Mouse (Mus musculus) heart, postnatal 0 days (tissue): ENCODE measurements around the gene Ltbp1. TPM values are rescaled to one million over a fixed set of nuclear protein-coding genes. Genes with fewer than 3 reads are reported as not detected.

Experiments used
- ATAC-seq: fragments of 200-750 bp; cut with Nextera tagmentation; 2 replicates; pipeline ENCODE4 v1.8.0; 2017; ENCODE audit warnings: low read depth, moderate number of reproducible peaks, moderate library complexity; ENCODE audit not compliant: insufficient read depth
- DNase-seq: peaks from one replicate; pipeline ENCODE4 v3.0.0-alpha.2; 2016; ENCODE audit warnings: low spot score
- H3K27ac ChIP-seq: fragments of 300-500 bp; sonication (generic); 2 replicates; pipeline ENCODE4 v1.5.1; 2014; ENCODE audit warnings: low read depth, mild to moderate bottlenecking
- H3K27me3 ChIP-seq: fragments of 300-500 bp; sonication (generic); 2 replicates; pipeline ENCODE4 v1.6.1; 2014; ENCODE audit warnings: low read length, mixed read lengths; ENCODE audit not compliant: control insufficient read depth, insufficient read depth
- H3K36me3 ChIP-seq: fragments of 300-500 bp; sonication (generic); replicated peaks from 2 replicates; pipeline ENCODE4 v1.6.1; 2014; ENCODE audit warnings: low read length, mixed read lengths; ENCODE audit not compliant: control insufficient read depth, insufficient read depth
- H3K4me1 ChIP-seq: fragments of 300-500 bp; sonication (generic); 2 replicates; pipeline ENCODE4 v1.6.1; 2014; ENCODE audit warnings: antibody characterized with exemption; ENCODE audit not compliant: control insufficient read depth, insufficient read depth
- H3K4me2 ChIP-seq: fragments of 300-500 bp; sonication (generic); 2 replicates; pipeline ENCODE4 v1.6.1; 2014; ENCODE audit warnings: low read depth, mild to moderate bottlenecking, low read length, moderate library complexity
- H3K4me3 ChIP-seq: fragments of 300-500 bp; sonication (generic); 2 replicates; pipeline ENCODE4 v1.5.1; 2014; ENCODE audit warnings: low read depth, low read length
- H3K9ac ChIP-seq: fragments of 300-500 bp; sonication (generic); replicated peaks from 2 replicates; pipeline ENCODE4 v1.6.1; 2014; ENCODE audit warnings: low read depth, low read length, mixed read lengths
- H3K9me3 ChIP-seq: fragments of 300-500 bp; sonication (generic); replicated peaks from 2 replicates; pipeline ENCODE4 v1.6.1; 2016; ENCODE audit warnings: low read length; ENCODE audit not compliant: control insufficient read depth
- CTCF ChIP-seq: IDR thresholded peaks from 2 replicates; pipeline ENCODE4 v1.5.1; 2016; ENCODE audit warnings: antibody characterized with exemption, control low read depth, low read depth
- EP300 ChIP-seq: IDR thresholded peaks from 2 replicates; pipeline ENCODE4 v1.6.1; 2016; ENCODE audit warnings: antibody characterized with exemption, low read depth
- WGBS: fragments of 180-500 bp; shearing (Covaris S2); extraction: QIAGEN DNeasy Blood & Tissue Kit; methylation state at CpG from one replicate; pipeline ENCODE4 v1.1.7; 2014; 5-methylcytosine and 5-hydroxymethylcytosine counted together
- polyA plus RNA-seq: library from polyadenylated mRNA; unstranded; fragments of >200 nt; fragmentation: Nextera tagmentation; extraction: Ambion mirVana; gene quantifications from 2 replicates; pipeline ENCODE4 v1.2.1, GENCODE M21; 2015
- total RNA-seq: library from RNA; depleted of rRNA; stranded (reverse); fragments of >200 nt; gene quantifications from 2 replicates; pipeline ENCODE4 v1.2.3, GENCODE M21; 2014; ENCODE audit warnings: low replicate concordance

Ltbp1 gene
- total and polyA plus RNA-seq, 2 experiments from 2014 or later = 11.8 to 43.0 TPM

DNA sequence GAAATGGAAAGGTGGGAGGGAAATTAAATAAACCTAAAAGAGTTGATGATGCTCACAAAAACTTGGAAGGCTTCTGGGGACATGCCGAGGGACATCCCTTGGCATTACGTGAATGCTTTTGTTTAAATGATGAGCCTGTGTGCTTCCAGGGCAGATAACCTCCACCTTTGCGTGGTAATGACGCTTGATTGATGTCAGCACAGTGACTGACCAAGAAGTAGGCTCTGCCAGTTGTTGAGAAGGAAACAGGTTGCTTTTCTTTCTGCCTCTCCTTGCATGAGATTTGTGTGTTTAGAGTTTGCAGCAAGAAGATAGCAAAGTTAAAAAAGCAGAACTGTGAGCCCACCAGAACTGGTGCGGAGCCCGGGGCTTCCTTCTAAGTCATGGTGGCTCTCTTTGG is 431.5 kb downstream of the Ltbp1 start:
- Histone ChIP-seq H3K9ac (peak overlapping the region; percentile 41), H3K36me3 (no peaks in the 10 kb centered on the region), H3K4me2 (peak overlapping the region; percentile 47), H3K4me1 (no peaks in the 10 kb centered on the region), H3K27ac (peak overlapping the region; percentile 77), H3K27me3 (no peaks in the 10 kb centered on the region), H3K4me3 (peak overlapping the region; percentile 49), H3K9me3 (no peaks in the 10 kb centered on the region)
- no peak for DNase-seq
- WGBS = 59% methylated on average over 6 of the region's 6 CpGs
- TF ChIP-seq CTCF = no peak
- TF ChIP-seq EP300 = no peak
- ATAC-seq = no peak

DNA sequence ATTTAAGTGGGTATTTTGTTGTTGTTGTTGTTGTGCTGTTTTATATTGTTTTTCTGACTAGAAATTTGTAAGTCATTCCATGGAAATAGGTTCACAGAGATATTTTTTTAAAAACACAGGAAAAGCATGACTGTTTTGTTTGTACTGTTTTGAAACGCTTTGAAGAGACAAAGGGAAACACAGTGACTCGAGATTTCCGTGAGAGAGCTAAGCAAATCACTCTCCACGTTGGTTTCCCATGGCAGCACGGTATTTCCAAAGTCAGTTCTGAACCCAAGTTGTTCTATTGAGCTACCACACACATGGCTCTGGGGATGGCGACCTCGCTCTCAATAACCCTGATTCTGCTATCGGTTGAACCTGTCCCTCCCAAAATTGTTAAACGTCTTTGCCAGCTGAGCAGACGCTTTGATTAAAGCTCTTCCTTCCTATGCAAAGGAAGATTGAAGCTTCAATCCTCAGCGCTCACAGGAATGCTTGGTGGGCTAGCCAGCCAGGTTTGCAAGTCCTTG is 431.9 kb downstream of the Ltbp1 start:
- TF ChIP-seq EP300 (no peak), CTCF (no peak)
- ATAC-seq = no peak
- Histone ChIP-seq H3K4me3 (peak overlapping the region; percentile 49), H3K4me2 (peak overlapping the region; percentile 47), H3K9ac (peak overlapping the region; percentile 41), H3K27ac (peak overlapping the region; percentile 77), H3K9me3 (no peaks in the 10 kb centered on the region), H3K36me3 (no peaks in the 10 kb centered on the region), H3K4me1 (peaks cover 4% of the 10 kb centered on the region; the same call in 1 of the 2 replicates), H3K27me3 (no peaks in the 10 kb centered on the region)
- no peak for DNase-seq
- 65% methylated on average over 11 of the region's 11 CpGs for WGBS

- Histone ChIP-seq H3K36me3 (no peaks in the 10 kb centered on the region), H3K4me3 (peak overlapping the region; percentile 49), H3K27me3 (no peaks in the 10 kb centered on the region), H3K4me2 (peak overlapping the region; percentile 47), H3K9me3 (no peaks in the 10 kb centered on the region), H3K4me1 (peaks cover 8% of the 10 kb centered on the region; the same call in 1 of the 2 replicates), H3K27ac (peak overlapping the region; percentile 34; the same call in 1 of the 2 replicates), H3K9ac (no peak overlapping the region)
- no peak for TF ChIP-seq EP300
- TF ChIP-seq CTCF = no peak
- peak; percentile 49 for ATAC-seq
- DNase-seq = no peak
- 34% methylated on average over 5 of the region's 5 CpGs for WGBS
These were observed 432.8 kb downstream of the Ltbp1 start for GRCm38 (mm10) chr17:75438162-75438561.

DNA sequence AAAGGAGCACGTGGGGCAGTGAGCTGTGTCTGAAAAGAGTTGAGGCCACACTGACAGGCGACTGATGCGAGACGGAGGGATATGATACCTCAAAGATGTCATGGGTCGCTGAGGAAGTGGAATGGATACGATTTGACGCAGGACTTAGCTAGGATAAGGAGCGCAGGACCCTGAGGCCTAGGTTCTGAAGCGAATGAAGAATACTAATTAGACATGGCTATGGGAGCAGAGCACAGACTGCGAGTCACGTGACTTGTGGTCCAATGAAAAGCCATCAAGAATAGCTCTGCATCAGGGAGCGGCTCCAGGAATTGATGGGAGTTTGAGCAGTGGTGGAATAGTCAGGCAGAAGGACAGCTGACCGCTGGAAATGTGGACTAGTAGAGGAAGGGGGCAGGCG is 433.7 kb downstream of the Ltbp1 start:
- TF ChIP-seq CTCF = no peak
- TF ChIP-seq EP300 = no peak
- H3K27ac ChIP-seq = peak overlapping the region; percentile 14; the same call in 1 of the 2 replicates
- no peaks in the 10 kb centered on the region for H3K27me3 ChIP-seq
- H3K9me3 ChIP-seq = no peaks in the 10 kb centered on the region
- 76% methylated on average over 14 of the region's 14 CpGs for WGBS
- peak overlapping the region; percentile 47; the same call in 1 of the 2 replicates for H3K4me2 ChIP-seq
- ATAC-seq = no peak
- no peak for DNase-seq
- H3K4me1 ChIP-seq = peaks cover 12% of the 10 kb centered on the region; the same call in 1 of the 2 replicates
- no peaks in the 10 kb centered on the region for H3K36me3 ChIP-seq
- H3K9ac ChIP-seq = no peak overlapping the region
- H3K4me3 ChIP-seq = no peak overlapping the region; the same call in 1 of the 2 replicates

- Histone ChIP-seq H3K4me3 (no peak overlapping the region), H3K4me1 (peaks cover 12% of the 10 kb centered on the region; the same call in 1 of the 2 replicates), H3K9me3 (no peaks in the 10 kb centered on the region), H3K9ac (no peak overlapping the region), H3K27ac (peak overlapping the region; percentile 62), H3K4me2 (peak overlapping the region; percentile 12; the same call in 1 of the 2 replicates), H3K27me3 (no peaks in the 10 kb centered on the region), H3K36me3 (no peaks in the 10 kb centered on the region)
- no peak for DNase-seq
- TF ChIP-seq CTCF = no peak
- TF ChIP-seq EP300 = 0 out of 2 replicates have a peak, but pooled peaks have one; percentile 29
- ATAC-seq = peak; percentile 45; the same call in 1 of the 2 replicates
- WGBS = 60% methylated on average over 7 of the region's 7 CpGs
These were observed 435.3 kb downstream of the Ltbp1 start for GRCm38 (mm10) chr17:75440619-75441018.
